Mouse (Mus musculus) embryonic facial prominence, embryonic 14.5 days (tissue): ENCODE measurements at regions not wholly inside any gene's neighbourhood (a gene's known extent, or its start where the extent isn't known, plus 50 kb on each side); places are given as distances from the start of the nearest gene placed in this dataset.

ENCODE experiments used
- ATAC-seq: fragments of 200-750 bp; cut with Nextera tagmentation; 2 replicates; pipeline ENCODE4 v1.8.0; 2017; ENCODE audit warnings: low read depth, moderate number of reproducible peaks, moderate TSS enrichment
- DNase-seq: peaks from one replicate; pipeline ENCODE4 v3.0.0-alpha.2; 2015; ENCODE audit warnings: low spot score
- H3K27ac ChIP-seq: fragments of 300-500 bp; sonication (generic); replicated peaks from 2 replicates; pipeline ENCODE4 v1.5.1; 2014; ENCODE audit warnings: low read depth, mild to moderate bottlenecking, low read length, moderate library complexity
- H3K27me3 ChIP-seq: fragments of 300-500 bp; sonication (generic); replicated peaks from 2 replicates; pipeline ENCODE4 v1.6.1; 2014; ENCODE audit warnings: low read length; ENCODE audit not compliant: control insufficient read depth, insufficient read depth
- H3K36me3 ChIP-seq: fragments of 300-500 bp; sonication (generic); 2 replicates; pipeline ENCODE4 v1.6.1; 2014; ENCODE audit warnings: low read length, mixed read lengths; ENCODE audit not compliant: control insufficient read depth, insufficient read depth
- H3K4me1 ChIP-seq: fragments of 300-500 bp; sonication (generic); 2 replicates; pipeline ENCODE4 v1.6.1; 2014; ENCODE audit warnings: antibody characterized with exemption, low read length; ENCODE audit not compliant: control insufficient read depth, insufficient read depth
- H3K4me2 ChIP-seq: fragments of 300-500 bp; sonication (generic); 2 replicates; pipeline ENCODE4 v1.6.1; 2014; ENCODE audit warnings: low read depth, mild to moderate bottlenecking, low read length, moderate library complexity, mixed read lengths
- H3K4me3 ChIP-seq: fragments of 300-500 bp; sonication (generic); 2 replicates; pipeline ENCODE4 v1.5.1; 2014; ENCODE audit warnings: low read depth, mild to moderate bottlenecking, low read length
- H3K9ac ChIP-seq: fragments of 300-500 bp; sonication (generic); 2 replicates; pipeline ENCODE4 v1.6.1; 2014; ENCODE audit warnings: low read depth, mild to moderate bottlenecking, low read length, moderate library complexity, mixed read lengths
- H3K9me3 ChIP-seq: fragments of 300-500 bp; sonication (generic); 2 replicates; pipeline ENCODE4 v1.6.1; 2016; ENCODE audit warnings: low read length; ENCODE audit not compliant: control insufficient read depth
- WGBS: fragments of 180-500 bp; shearing (Covaris S2); extraction: QIAGEN DNeasy Blood & Tissue Kit; methylation state at CpG from one replicate; pipeline ENCODE4 v1.1.7; 2014; 5-methylcytosine and 5-hydroxymethylcytosine counted together

DNA sequence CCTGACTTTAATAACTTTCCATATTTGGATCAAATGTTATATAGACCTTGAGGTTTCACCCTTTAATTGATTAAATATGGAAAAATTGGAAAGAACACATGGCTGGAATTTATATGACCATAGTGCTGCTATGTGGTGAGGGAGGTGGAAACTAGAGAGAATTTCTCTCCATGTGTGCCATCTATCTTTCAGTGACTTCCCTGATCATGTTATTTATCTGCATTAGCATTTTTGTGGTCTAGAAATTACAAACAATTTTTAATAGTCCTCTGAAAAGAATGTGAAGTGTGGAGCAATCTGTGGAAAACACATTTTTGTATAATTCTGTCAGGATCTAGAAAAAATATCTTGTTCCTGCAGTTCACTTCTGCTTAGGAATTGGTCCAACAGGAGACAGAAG is 152.2 kb upstream of the Thbs1 start:
- no peaks in the 10 kb centered on the region for H3K36me3 ChIP-seq
- H3K27me3 ChIP-seq: no peaks in the 10 kb centered on the region
- no peaks in the 10 kb centered on the region for H3K9me3 ChIP-seq
- 0 out of 2 replicates have a peak, but pooled peaks cover 6% of the 10 kb centered on the region for H3K4me1 ChIP-seq
- no peak for ATAC-seq
- no peak overlapping the region for H3K27ac ChIP-seq
- H3K9ac ChIP-seq: no peak overlapping the region
- DNase-seq: peak; percentile 20
- no peak overlapping the region for H3K4me3 ChIP-seq
- H3K4me2 ChIP-seq: no peak overlapping the region

DNA sequence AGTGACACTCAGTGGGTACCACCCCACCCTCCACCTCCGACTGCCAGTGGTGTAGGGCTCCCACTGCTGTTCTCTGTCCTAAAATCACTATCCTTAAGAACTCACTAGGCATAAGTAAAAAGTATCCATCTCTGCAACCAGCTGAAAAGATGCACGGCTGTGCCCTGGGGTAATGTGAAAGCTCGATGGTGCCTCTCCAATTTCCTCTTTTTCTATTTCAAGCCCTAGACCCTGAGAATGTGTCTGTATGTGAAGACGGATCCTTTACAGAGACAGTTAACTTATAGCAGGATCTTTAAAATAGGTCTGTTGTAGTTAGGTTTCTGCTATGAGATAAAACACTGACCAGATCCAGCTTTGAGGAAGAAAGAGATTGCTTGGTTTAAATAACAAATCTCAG is 149.1 kb upstream of the Thbs1 start:
- Histone ChIP-seq H3K27me3 (no peaks in the 10 kb centered on the region), H3K27ac (no peak overlapping the region), H3K4me1 (0 out of 2 replicates have a peak, but pooled peaks cover 6% of the 10 kb centered on the region), H3K4me2 (no peak overlapping the region; the same call in 1 of the 2 replicates), H3K9ac (no peak overlapping the region), H3K4me3 (no peak overlapping the region), H3K9me3 (peaks cover 8% of the 10 kb centered on the region), H3K36me3 (no peaks in the 10 kb centered on the region)
- ATAC-seq: no peak
- no peak for DNase-seq
- 38% methylated on average over 4 of the region's 4 CpGs for WGBS

DNA sequence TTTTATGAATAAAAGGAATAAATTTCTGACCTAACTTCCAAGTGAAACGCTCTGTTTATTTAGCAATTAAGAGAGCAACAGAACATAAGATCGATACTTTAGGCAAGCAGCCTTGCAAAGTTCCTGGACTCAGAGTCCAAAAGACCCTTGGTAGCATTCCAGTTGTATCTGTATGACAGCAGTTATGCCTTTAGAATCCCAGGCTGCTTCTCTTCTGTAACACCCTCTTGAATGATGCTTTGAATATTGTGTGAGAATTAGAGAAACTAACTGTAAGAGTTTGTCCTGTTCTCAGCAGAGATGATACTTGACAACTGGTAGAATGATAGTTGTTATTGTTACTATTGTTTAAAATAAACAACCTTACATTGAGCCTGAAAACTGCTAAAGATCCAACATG is 148.2 kb upstream of the Thbs1 start:
- H3K9me3 ChIP-seq: peaks cover 11% of the 10 kb centered on the region
- H3K27me3 ChIP-seq: no peaks in the 10 kb centered on the region
- 68% methylated on average over 2 of the region's 2 CpGs for WGBS
- no peaks in the 10 kb centered on the region for H3K36me3 ChIP-seq
- no peak overlapping the region for H3K4me3 ChIP-seq
- H3K9ac ChIP-seq: no peak overlapping the region
- 0 out of 2 replicates have a peak, but pooled peaks cover 6% of the 10 kb centered on the region for H3K4me1 ChIP-seq
- ATAC-seq (no peak), DNase-seq (no peak)
- no peak overlapping the region for H3K27ac ChIP-seq
- H3K4me2 ChIP-seq: no peak overlapping the region

DNA sequence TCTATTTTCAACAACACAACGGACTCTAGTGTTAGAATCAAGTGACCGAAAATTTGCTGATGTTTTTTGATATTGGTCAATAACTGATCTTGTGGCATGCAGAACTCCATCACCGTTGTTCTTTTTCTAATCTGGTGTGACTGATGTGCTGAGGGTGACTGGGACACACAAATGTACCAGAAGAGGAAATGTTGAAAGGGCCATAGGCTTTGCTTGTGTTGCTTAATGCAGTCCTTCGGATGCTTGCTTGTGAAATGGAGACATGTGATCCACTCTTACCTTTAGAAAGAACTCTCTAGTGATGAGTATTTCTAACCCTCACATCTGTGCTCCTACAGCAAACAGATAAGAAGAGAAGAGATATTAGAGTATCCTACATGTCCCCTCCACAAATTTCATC is 145.9 kb upstream of the Thbs1 start:
- no peak for DNase-seq
- Histone ChIP-seq H3K4me2 (no peak overlapping the region), H3K9me3 (peaks cover 11% of the 10 kb centered on the region), H3K4me1 (no peaks in the 10 kb centered on the region), H3K27me3 (no peaks in the 10 kb centered on the region), H3K27ac (no peak overlapping the region), H3K36me3 (no peaks in the 10 kb centered on the region), H3K9ac (no peak overlapping the region), H3K4me3 (no peak overlapping the region)
- ATAC-seq: no peak
- 96% methylated on average over 4 of the region's 4 CpGs for WGBS

DNA sequence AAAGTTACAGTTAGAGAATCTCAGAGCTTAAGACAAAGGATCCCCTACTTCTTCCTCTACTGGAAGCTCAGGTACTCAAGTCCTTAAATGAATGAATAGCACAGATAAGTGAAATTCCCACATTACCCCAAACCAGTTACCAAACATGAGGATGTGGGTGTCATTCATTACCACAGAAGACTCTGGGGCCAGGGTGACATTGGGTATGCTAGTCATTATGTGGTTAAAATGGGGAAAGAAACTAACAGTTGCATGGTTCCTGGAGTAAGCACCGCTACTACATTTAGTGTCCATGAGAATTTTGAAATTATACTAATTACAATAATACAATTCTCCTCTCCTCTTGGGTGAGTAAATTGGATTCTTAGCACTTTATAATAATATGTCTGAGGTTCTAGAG is 142.9 kb upstream of the Thbs1 start:
- H3K9ac ChIP-seq: no peak overlapping the region

DNA sequence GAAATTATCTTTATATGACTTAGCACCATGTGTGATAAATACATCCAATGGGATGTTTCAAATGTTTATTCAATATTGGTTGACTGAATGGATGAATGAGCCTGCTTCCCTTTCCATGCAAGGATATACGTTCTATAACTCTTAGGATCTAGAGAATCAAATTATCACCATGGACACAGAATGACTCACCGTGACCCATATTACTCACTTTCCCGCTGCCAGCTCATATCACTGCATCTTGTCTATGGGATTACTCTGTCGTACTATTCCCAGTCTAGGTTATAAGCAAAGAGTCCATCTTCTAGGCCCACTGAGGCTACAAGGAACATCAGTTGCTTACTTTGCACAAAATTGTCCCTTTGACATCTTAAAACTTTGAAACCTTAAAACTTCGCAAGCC is 141.0 kb upstream of the Thbs1 start:
- WGBS: 81% methylated on average over 5 of the region's 5 CpGs
- DNase-seq: no peak
- H3K4me2 ChIP-seq: no peak overlapping the region
- peaks cover 11% of the 10 kb centered on the region for H3K9me3 ChIP-seq
- H3K27ac ChIP-seq: no peak overlapping the region
- no peak for ATAC-seq
- H3K27me3 ChIP-seq: no peaks in the 10 kb centered on the region
- no peaks in the 10 kb centered on the region for H3K4me1 ChIP-seq
- no peak overlapping the region for H3K4me3 ChIP-seq
- H3K9ac ChIP-seq: no peak overlapping the region
- no peaks in the 10 kb centered on the region for H3K36me3 ChIP-seq

More for the DNA sequence above, 142.9 kb upstream of the Thbs1 start:
- H3K9me3 ChIP-seq: peaks cover 11% of the 10 kb centered on the region
- DNase-seq (no peak), ATAC-seq (no peak)
- no peak overlapping the region for H3K4me2 ChIP-seq
- no peak overlapping the region for H3K27ac ChIP-seq
- 89% methylated on average over 1 of the region's 1 CpGs for WGBS
- H3K27me3 ChIP-seq: no peaks in the 10 kb centered on the region
- no peaks in the 10 kb centered on the region for H3K4me1 ChIP-seq
- no peak overlapping the region for H3K4me3 ChIP-seq
- no peaks in the 10 kb centered on the region for H3K36me3 ChIP-seq

DNA sequence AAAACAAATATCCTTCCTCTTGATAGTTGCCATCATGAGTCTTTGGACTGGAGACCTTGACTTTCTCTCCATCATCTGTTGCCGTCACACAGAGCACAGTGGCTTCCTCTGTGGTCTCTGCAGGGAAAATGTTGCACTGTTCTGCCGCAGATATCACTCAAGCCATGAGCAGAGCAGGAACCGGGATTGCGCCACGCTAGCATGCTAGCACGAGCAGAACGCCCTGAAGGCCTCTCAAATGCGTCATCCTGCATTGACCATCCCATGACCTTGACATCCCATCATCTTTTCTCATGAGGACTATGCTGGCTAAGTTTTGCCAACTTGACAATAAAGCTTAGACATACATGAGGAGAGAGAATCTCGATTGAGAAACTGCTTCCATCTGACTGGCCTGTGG is 134.6 kb upstream of the Thbs1 start:
- Histone ChIP-seq H3K9me3 (no peaks in the 10 kb centered on the region), H3K36me3 (no peaks in the 10 kb centered on the region), H3K27me3 (no peaks in the 10 kb centered on the region), H3K4me3 (no peak overlapping the region), H3K4me1 (no peaks in the 10 kb centered on the region), H3K9ac (no peak overlapping the region), H3K27ac (no peak overlapping the region), H3K4me2 (no peak overlapping the region)
- DNase-seq (no peak), ATAC-seq (no peak)
- 82% methylated on average over 9 of the region's 9 CpGs for WGBS

- Histone ChIP-seq H3K9me3 (no peaks in the 10 kb centered on the region), H3K9ac (no peak overlapping the region), H3K4me1 (no peaks in the 10 kb centered on the region), H3K27me3 (no peaks in the 10 kb centered on the region), H3K4me2 (no peak overlapping the region), H3K4me3 (no peak overlapping the region), H3K36me3 (no peaks in the 10 kb centered on the region), H3K27ac (no peak overlapping the region)
- ATAC-seq (no peak), DNase-seq (no peak)
- 81% methylated on average over 2 of the region's 2 CpGs for WGBS
These were observed 130.8 kb upstream of the Thbs1 start for GRCm38 (mm10) chr2:117980856-117981255.

DNA sequence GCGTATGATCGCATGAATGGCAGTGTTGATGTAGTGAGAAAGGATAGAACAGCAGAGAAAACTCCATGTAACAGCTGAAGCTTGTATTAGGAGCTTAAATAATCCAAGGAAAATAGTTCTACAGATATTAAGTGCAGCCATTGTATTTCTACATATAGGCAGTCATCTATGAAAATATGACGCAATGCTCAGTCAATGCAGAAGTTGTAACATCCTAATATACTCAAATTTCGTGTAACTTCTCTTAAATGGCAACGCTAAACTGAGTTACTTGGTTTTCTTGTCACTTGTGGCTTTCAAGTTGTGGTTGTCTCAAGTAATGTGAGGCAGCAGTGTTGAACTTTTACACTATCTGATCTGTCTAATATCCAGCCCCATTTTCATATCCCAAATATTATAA is 127.1 kb upstream of the Thbs1 start:
- WGBS: 90% methylated on average over 5 of the region's 5 CpGs
- peaks cover 14% of the 10 kb centered on the region for H3K4me1 ChIP-seq
- no peaks in the 10 kb centered on the region for H3K36me3 ChIP-seq
- H3K4me2 ChIP-seq: no peak overlapping the region
- ATAC-seq: no peak
- no peak overlapping the region for H3K27ac ChIP-seq
- no peaks in the 10 kb centered on the region for H3K27me3 ChIP-seq
- no peak overlapping the region for H3K4me3 ChIP-seq
- no peak for DNase-seq
- no peak overlapping the region for H3K9ac ChIP-seq
- no peaks in the 10 kb centered on the region for H3K9me3 ChIP-seq
